Mouse (Mus musculus): ENCODE measurements at regions not wholly inside any gene's neighbourhood (a gene's known extent, or its start where the extent isn't known, plus 50 kb on each side); places are given as distances from the start of the nearest gene placed in this dataset.

- no peak for DNase-seq (ENCODE audit: low spot score)
Observed at GRCm38 (mm10) chr16:30870676-30871075, 210.6 kb downstream of the Xxylt1 start.

- DNase-seq (ENCODE audit: low spot score), result no peak
Observed at GRCm38 (mm10) chr16:30872147-30872546, 209.1 kb downstream of the Xxylt1 start.

DNA sequence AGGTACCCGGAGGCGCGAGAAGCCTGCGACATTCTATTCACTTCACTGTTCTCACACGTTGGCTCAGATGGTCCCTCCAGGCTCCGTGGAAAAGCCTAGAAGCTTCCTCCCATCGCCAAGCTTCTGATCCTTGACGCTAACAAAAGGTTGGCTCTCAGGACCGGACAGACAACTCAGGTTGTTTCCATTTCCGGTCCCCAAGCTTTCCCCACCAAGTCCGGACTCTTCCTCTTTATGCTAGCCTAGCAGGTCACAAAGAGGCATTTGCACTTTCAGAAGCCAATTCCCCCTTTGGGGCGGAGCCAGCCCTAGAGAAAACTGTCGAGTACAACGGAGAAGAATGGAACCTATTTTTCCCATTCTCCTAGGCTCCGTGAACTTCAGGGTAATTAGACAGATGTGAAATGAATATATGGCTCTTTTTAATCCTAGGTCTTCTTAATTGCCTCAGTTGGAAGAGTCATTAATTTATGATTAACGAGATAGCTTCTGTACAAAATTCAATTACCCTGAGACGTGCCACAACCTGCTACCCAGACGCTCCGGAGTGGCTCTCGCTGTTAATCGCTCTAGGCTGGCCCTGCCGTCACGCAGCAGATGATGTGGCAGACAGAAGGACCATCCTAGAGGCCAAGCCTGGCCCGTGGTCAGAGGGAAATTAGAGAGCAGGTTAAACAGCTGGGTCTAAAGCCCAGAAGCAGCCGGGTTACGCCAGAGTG, 207.6 kb downstream of the Xxylt1 start:
- DNase-seq (ENCODE audit: low spot score), result no peak

DNA sequence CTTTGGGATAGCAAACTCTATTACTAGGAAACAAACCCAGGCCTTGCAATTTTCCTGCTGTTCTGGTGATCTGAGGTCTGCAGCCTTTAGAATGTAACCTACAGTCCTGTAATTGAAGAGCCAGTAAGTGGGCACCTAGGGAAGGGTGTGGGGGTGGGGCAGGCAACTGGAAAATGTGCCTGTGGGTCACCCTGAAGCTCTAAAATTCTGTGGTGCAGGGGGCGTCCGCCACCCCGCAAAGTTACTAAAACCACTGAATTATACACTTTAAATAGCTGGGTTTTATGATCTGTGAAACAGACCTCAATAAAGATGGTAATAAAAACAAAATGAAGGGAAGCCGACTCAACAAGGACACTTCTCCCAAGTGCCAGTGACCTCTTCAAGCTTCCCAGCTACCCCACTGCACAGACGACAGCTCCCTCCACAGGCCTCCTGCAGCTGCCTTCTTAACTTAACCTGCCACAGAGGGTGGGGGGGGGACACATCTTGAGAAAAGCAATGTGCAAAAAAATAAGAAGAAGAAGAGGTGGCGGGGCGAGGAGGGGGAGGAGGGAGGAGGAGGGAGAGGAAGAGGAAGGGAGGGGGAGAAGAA, 205.9 kb downstream of the Xxylt1 start:
- no peak for DNase-seq (ENCODE audit: low spot score)

GRCm38 (mm10) chr16:30878821-30879220, 202.4 kb downstream of the Xxylt1 start:
- DNase-seq (ENCODE audit: low spot score), result no peak

- DNase-seq (ENCODE audit: low spot score), result no peak
Observed at GRCm38 (mm10) chr16:30879878-30880277, 201.4 kb downstream of the Xxylt1 start.

GRCm38 (mm10) chr16:30880682-30881081, 200.6 kb downstream of the Xxylt1 start:
- DNase-seq (ENCODE audit: low spot score), result no peak

DNA sequence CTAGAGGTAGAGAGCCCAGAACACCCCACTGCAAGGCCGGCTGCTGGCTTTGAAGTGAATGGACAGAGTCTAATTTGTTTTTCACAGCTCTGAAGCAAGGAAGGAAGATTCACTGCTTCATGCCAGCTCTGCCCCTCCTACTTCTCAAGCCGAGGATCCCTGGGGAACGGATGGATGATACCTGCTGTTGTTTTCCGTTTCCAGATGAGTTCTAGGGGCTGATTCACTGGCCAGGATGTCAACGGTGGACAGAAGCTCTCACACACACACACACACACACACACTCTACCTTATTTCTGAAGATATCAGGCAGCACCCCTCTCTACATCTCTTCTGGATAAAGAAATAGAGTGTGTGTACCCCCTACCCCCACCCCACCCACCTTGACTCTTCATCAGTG, 200.0 kb downstream of the Xxylt1 start:
- DNase-seq (ENCODE audit: low spot score), result no peak

- DNase-seq (ENCODE audit: low spot score), result no peak
Observed at GRCm38 (mm10) chr16:30883490-30884188, 197.6 kb downstream of the Xxylt1 start.

- DNase-seq (ENCODE audit: low spot score), result no peak
Observed at GRCm38 (mm10) chr16:30884189-30884551, 197.1 kb downstream of the Xxylt1 start.

GRCm38 (mm10) chr16:30886982-30887381, 194.2 kb downstream of the Xxylt1 start:
- DNase-seq (ENCODE audit: low spot score), result no peak

DNA sequence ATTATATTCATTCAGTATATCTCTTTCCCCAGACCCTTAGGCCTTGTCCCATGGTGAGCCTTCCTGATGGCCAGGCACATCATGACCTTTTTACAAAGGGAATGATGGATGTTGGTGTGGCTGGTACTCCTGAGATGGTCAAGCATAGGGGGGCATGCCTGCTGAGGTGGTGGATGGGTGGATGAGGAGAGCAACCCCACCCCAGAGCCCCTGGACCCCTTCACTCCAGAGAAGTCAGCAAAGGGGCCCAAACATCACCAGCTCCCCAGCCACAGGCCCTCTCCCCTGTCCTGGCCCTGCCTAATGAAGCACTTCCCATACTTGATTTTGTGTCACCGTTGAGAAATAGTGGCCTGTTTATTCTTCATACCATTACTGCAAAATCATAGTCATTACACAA, 193.7 kb downstream of the Xxylt1 start:
- no peak for DNase-seq (ENCODE audit: low spot score)

GRCm38 (mm10) chr16:30888556-30889323, 192.5 kb downstream of the Xxylt1 start:
- DNase-seq (ENCODE audit: low spot score), result no peak

GRCm38 (mm10) chr16:30892606-30893005, 188.6 kb downstream of the Xxylt1 start:
- DNase-seq (ENCODE audit: low spot score), result no peak

DNA sequence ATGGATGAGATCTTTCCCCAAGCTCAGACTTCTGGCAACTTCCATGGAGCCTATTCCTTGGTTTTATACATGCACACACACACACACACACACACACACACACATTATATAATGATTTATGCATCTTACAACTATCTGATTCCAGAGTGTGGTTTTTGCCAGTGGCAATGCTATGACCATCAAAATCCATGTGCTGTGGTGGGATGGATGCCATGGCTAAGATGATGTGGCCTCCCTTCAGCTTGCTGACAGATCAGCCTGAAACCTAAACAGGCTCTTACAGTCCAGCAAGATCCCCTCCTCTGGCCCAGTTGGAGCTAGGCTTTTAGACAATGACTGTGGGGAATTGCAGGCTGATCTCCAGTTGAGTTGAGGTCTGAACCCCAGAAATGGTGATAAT, 187.1 kb downstream of the Xxylt1 start:
- no peak for DNase-seq (ENCODE audit: low spot score)

DNA sequence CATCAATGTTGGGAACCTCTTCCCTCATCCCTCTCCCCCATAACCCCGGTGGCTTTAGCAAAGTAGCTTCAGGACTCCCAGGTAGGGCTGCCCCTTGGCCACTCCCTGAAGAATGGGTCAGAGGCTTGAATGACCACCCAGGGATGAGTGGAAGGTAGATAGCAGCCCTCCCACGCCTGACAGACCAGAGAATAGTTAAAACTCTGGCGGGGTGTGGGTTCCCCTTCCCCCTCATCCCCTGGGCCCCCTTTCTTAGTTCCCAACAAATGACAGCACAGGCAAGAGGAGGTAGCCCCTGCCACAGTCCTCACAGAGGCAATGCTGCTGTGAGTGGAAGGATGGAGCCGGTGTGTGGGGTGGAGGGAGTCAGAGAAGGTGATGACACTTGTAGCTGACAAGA, 186.2 kb downstream of the Xxylt1 start:
- DNase-seq (ENCODE audit: low spot score), result no peak

DNA sequence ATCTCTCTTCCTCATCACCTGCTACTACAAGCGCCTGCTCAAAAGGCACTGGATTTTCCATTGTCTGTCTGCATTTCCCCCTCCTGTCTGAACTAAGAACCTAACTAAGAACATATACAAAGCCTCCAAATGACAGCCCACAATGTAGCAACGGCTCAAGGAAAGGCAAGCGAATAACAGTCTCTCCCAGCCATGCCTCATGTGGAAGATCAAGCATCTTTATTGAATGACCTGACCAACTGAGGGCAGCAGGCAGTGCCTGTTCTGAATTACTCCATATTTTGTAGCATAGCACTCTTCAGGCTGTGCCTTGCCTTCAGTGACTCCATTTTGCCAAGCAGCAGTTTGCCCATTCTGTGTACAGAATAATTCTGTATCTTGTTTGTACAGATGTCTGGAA, 183.9 kb downstream of the Xxylt1 start:
- no peak for DNase-seq (ENCODE audit: low spot score)

DNA sequence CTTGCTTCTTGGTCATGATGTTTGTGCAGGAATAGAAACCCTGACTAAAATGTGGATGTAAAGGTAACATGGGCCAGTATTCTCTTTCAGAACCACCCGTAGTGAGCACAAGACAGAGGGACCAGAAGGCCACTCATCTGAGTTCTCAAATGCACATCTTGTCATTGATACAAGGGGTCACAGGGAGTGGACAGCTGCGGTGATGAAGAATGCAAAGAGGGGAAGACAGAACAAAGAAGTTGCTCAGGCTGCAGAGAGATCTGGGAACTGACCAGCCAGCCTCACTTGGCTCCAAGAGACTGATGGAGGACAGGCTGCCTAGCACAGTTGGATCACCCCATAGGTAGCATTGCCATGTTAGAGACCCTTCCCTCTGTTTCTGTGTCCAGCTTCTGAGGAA, 181.1 kb downstream of the Xxylt1 start:
- no peak for DNase-seq (ENCODE audit: low spot score)

- DNase-seq (ENCODE audit: low spot score), result no peak
Observed at GRCm38 (mm10) chr16:30901309-30901708, 179.9 kb downstream of the Xxylt1 start.
